14 mouse cellular contexts compared by ENCODE assay signal in the genomic region with DNA sequence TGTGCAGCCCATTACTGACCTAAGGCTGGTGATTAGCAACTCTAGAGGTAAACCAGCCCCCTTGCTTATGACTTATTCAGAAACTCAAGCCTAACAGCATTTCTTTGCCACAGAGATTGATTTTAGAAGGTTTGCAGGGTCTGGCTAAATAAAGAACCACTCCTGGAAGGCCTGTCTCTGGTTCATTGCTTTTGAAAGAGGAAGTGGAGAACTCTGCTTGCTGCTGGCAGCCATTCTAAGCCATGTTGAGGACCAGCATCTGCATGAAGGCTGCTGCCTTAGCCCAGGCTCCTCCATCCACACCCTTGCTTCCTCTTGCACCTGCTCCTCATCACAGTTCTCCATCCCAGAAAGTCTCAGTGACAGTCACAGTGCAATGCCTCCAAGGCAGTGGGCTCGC. TPM values are rescaled to one million over a fixed set of nuclear protein-coding genes. Genes with fewer than 3 reads are reported as not detected.
"Had no signal": no experiment of that assay in that cellular context is flagged by ENCODE, and none has a peak within 500 bp of the region (broad histone marks: within the 10 kb centered on the region; RNA-seq: fewer than 3 reads in every experiment).

No protein-coding gene starts in this region.

- H3K36me3 ChIP-seq: intestine, embryonic 15.5 days; limb, embryonic 13.5 days; midbrain, embryonic 10.5 days; neural tube, embryonic 15.5 days had no signal

- H3K9me3 ChIP-seq: intestine, embryonic 15.5 days; limb, embryonic 13.5 days; midbrain, embryonic 10.5 days; neural tube, embryonic 15.5 days had no signal

- H3K9ac ChIP-seq: intestine, embryonic 15.5 days; limb, embryonic 13.5 days; liver, embryonic 14.5 days; neural tube, embryonic 15.5 days had no signal

- DNase-seq: kidney, adult 9 months; kidney, postnatal 36 days; left cerebral cortex, postnatal 4 days; lung, adult 18-20 months; midbrain, embryonic 14.5 days; thymus, postnatal 4 days had no signal

- H3K4me3 ChIP-seq: intestine, embryonic 15.5 days; limb, embryonic 13.5 days; midbrain, embryonic 10.5 days; myocyte; neural tube, embryonic 15.5 days had no signal

- ATAC-seq: intestine, embryonic 15.5 days had no signal

- H3K27ac ChIP-seq: intestine, embryonic 15.5 days; kidney, postnatal 0 days; limb, embryonic 13.5 days; liver, embryonic 14.5 days; midbrain, embryonic 10.5 days; neural tube, embryonic 15.5 days had no signal

- H3K27me3 ChIP-seq: intestine, embryonic 15.5 days; limb, embryonic 13.5 days; neural tube, embryonic 15.5 days had no signal

- H3K4me1 ChIP-seq: intestine, embryonic 15.5 days; limb, embryonic 13.5 days had no signal

- H3K4me2 ChIP-seq: intestine, embryonic 15.5 days; limb, embryonic 13.5 days; neural tube, embryonic 15.5 days had no signal

RNA-seq across cellular contexts. Expression of gene Sv2b, which starts 9.3 kb away (rescaled TPM):
- polyA plus RNA-seq: liver, adult 2 months had no signal
